Mouse (Mus musculus): ENCODE results near the gene Olfr1051. TPM values are rescaled to one million over a fixed set of nuclear protein-coding genes. Genes with fewer than 3 reads are reported as not detected.

Gene Olfr1051
- polyA plus RNA-seq (2021; fragmentation: Nextera tagmentation): not detected in 2 replicates
- long read RNA-seq, experiment 1: 0 reads
- long read RNA-seq, experiment 2: 0 reads

GRCm38 (mm10) chr2:86278988-86279387 is at the start of gene Olfr1051:
Gene Olfr1051 (minus strand): TSS chr2:86279088.

GRCm38 (mm10) chr2:86315184-86315583 is 36.3 kb upstream of the Olfr1051 start, which contains the start of gene Olfr1053:
Gene Olfr1053 (minus strand): TSS chr2:86315284.

GRCm38 (mm10) chr2:86292155-86292554 is 13.3 kb upstream of the Olfr1051 start, which contains the start of gene Olfr1052:
Gene Olfr1052 (plus strand): TSS chr2:86292455.

GRCm38 (mm10) chr2:86258228-86258627 is 20.7 kb downstream of the Olfr1051 start, which contains the start of gene Olfr1049:
Gene Olfr1049 (minus strand): TSS chr2:86258328.

DNA sequence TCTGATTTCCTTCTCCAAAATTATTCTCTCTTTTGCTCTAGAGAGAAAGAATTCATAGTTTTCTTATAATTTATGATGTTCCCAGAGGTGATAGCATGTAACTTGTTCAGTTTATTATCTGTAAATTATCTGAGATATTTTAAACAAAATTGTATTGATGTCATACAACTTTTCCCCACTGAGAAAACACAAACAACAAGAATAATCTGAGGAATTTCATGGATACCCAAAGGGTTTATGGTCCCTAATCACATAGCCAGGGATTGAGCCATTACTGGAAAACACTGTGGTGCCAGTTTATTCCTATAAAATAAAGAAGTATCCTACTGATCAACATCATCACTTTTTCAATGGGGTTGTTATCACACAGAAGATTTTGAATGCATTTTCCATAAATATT is 38.7 kb downstream of the Olfr1051 start, which contains the start of gene Olfr1048:
Olfr1048 (minus strand) TSS at position 101 of the 400 bp plus-strand sequence.

DNA sequence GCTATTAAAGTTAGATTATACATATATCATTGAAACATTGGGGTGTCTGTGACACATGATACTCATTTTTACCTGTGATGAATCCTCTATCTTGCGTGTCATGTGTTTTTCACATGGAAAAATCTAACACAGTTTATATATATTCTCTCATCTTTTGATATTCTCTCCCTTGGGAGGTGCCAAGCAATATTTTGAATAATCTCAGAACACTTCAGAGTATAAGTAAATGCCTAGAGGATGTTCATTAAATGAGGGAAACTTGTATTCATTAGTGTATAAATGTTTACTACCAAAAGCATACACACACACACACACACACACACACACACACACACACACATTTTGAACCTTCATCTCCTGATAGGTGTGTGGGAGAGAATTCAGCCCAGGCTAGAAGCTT is 47.6 kb downstream of the Olfr1051 start, which contains the start of gene Olfr1047:
Olfr1047 (minus strand) TSS at position 101 of the 400 bp plus-strand sequence.

Other genes starting within 250 kb of the Olfr1051 start
- gene Olfr1034, start 233.2 kb downstream of the Olfr1051 start, polyA plus RNA-seq (2021; fragmentation: Nextera tagmentation): not detected in 2 replicates
- not detected in 2 replicates for gene Olfr1036, start 205.1 kb downstream of the Olfr1051 start, polyA plus RNA-seq (2021; fragmentation: Nextera tagmentation)
- not detected in 2 replicates for gene Olfr1037, start 191.7 kb downstream of the Olfr1051 start, polyA plus RNA-seq (2021; fragmentation: Nextera tagmentation)
- not detected in 2 replicates for gene Olfr1039, start 143.2 kb downstream of the Olfr1051 start, polyA plus RNA-seq (2021; fragmentation: Nextera tagmentation)
- gene Olfr1040, start 132.4 kb downstream of the Olfr1051 start, polyA plus RNA-seq (2021; fragmentation: Nextera tagmentation): not detected in 2 replicates
- gene Olfr1042, start 117.2 kb downstream of the Olfr1051 start, polyA plus RNA-seq (2021; fragmentation: Nextera tagmentation): not detected in 2 replicates
- not detected in 2 replicates for gene Olfr1043, start 111.6 kb downstream of the Olfr1051 start, polyA plus RNA-seq (2021; fragmentation: Nextera tagmentation)
- gene Olfr1044, start 101.3 kb downstream of the Olfr1051 start, polyA plus RNA-seq (2021; fragmentation: Nextera tagmentation): not detected in 2 replicates
- not detected in 2 replicates for gene Olfr52, start 93.4 kb downstream of the Olfr1051 start, polyA plus RNA-seq (2021; fragmentation: Nextera tagmentation)
- not detected in 2 replicates for gene Olfr1045, start 76.1 kb downstream of the Olfr1051 start, polyA plus RNA-seq (2021; fragmentation: Nextera tagmentation)
- not detected in 2 replicates for gene Olfr1046, start 59.8 kb downstream of the Olfr1051 start, polyA plus RNA-seq (2021; fragmentation: Nextera tagmentation)
- gene Olfr1047, start 47.7 kb downstream of the Olfr1051 start, polyA plus RNA-seq (2021; fragmentation: Nextera tagmentation): not detected in 2 replicates
- gene Olfr1048, start 38.8 kb downstream of the Olfr1051 start, polyA plus RNA-seq (2021; fragmentation: Nextera tagmentation): not detected in 2 replicates
- gene Olfr1049, start 20.8 kb downstream of the Olfr1051 start, polyA plus RNA-seq (2021; fragmentation: Nextera tagmentation): not detected in 2 replicates
- not detected in 2 replicates for gene Olfr1052, start 13.4 kb upstream of the Olfr1051 start, polyA plus RNA-seq (2021; fragmentation: Nextera tagmentation)
- gene Olfr1053, start 36.2 kb upstream of the Olfr1051 start, polyA plus RNA-seq (2021; fragmentation: Nextera tagmentation): not detected in 2 replicates
- gene Olfr1054, start 56.3 kb upstream of the Olfr1051 start, polyA plus RNA-seq (2021; fragmentation: Nextera tagmentation): not detected in 2 replicates
- gene Olfr1055, start 71.2 kb upstream of the Olfr1051 start, polyA plus RNA-seq (2021; fragmentation: Nextera tagmentation): not detected in 2 replicates
- gene Olfr1056, start 83.4 kb upstream of the Olfr1051 start, polyA plus RNA-seq (2021; fragmentation: Nextera tagmentation): not detected in 2 replicates
- gene Olfr1057, start 99.3 kb upstream of the Olfr1051 start, polyA plus RNA-seq (2021; fragmentation: Nextera tagmentation): not detected in 2 replicates
- gene Olfr1058, start 109.5 kb upstream of the Olfr1051 start, polyA plus RNA-seq (2021; fragmentation: Nextera tagmentation): not detected in 2 replicates
- not detected in 2 replicates for gene Olfr1061, start 135.0 kb upstream of the Olfr1051 start, polyA plus RNA-seq (2021; fragmentation: Nextera tagmentation)
- not detected in 2 replicates for gene Olfr1062, start 147.7 kb upstream of the Olfr1051 start, polyA plus RNA-seq (2021; fragmentation: Nextera tagmentation)
- not detected in 2 replicates for gene Olfr1065, start 171.5 kb upstream of the Olfr1051 start, polyA plus RNA-seq (2021; fragmentation: Nextera tagmentation)
- not detected in 2 replicates for gene Olfr1066, start 177.2 kb upstream of the Olfr1051 start, polyA plus RNA-seq (2021; fragmentation: Nextera tagmentation)
- not detected in 2 replicates for gene Olfr228, start 208.3 kb upstream of the Olfr1051 start, polyA plus RNA-seq (2021; fragmentation: Nextera tagmentation)
- not detected in 2 replicates for gene Olfr1076, start 229.4 kb upstream of the Olfr1051 start, polyA plus RNA-seq (2021; fragmentation: Nextera tagmentation)